Mouse (Mus musculus): ENCODE measurements at regions not wholly inside any gene's neighbourhood (a gene's known extent, or its start where the extent isn't known, plus 50 kb on each side); places are given as distances from the start of the nearest gene placed in this dataset.

GRCm38 (mm10) chr3:21293308-21293707 lies 783.1 kb upstream of the Tbl1xr1 start:
- TF ChIP-seq EP300 (IDR thresholded peaks at IDR 0.05; ENCODE audit: low read length) (no peak), BHLHE40 (IDR thresholded peaks at IDR 0.05; ENCODE audit: low read depth, low read length) (no peak), CHD1 (IDR thresholded peaks at IDR 0.05; ENCODE audit: low read depth, low read length) (no peak), CTCF (conservative IDR thresholded peaks at IDR 0.05 in 1 of 2, IDR thresholded peaks at IDR 0.05 in 1 of 2; ENCODE audit: low read depth in 2 of 2, low read length in 2 of 2) (no peak), USF1 (IDR thresholded peaks at IDR 0.05; ENCODE audit: low read depth, low read length) (no peak), MAFK (IDR thresholded peaks at IDR 0.05; ENCODE audit: insufficient replicate concordance, low read length) (no peak), ZKSCAN1 (IDR thresholded peaks at IDR 0.05; ENCODE audit: borderline replicate concordance, low read depth, low read length) (no peak), USF2 (conservative IDR thresholded peaks at IDR 0.05; ENCODE audit: low read depth, low read length) (no peak), POLR2A (IDR thresholded peaks at IDR 0.05; ENCODE audit: low read depth, low read length) (no peak), KAT2A (IDR thresholded peaks at IDR 0.05; ENCODE audit: insufficient replicate concordance, low read length) (no peak)

Measured in CH12.LX (cell line).